Mouse (Mus musculus): Measurements from ENCODE around the gene Map4k5. TPM values are rescaled to one million over a fixed set of nuclear protein-coding genes. Genes with fewer than 3 reads are reported as not detected.

Map4k5 gene
- 39.7 TPM for polyA plus RNA-seq (2014; fragmentation: Illumina TruSeq; extraction: RNeasy Lipid Tissue Mini Kit (QIAGEN cat#74804); ENCODE audit: low read depth, low replicate concordance)

DNA sequence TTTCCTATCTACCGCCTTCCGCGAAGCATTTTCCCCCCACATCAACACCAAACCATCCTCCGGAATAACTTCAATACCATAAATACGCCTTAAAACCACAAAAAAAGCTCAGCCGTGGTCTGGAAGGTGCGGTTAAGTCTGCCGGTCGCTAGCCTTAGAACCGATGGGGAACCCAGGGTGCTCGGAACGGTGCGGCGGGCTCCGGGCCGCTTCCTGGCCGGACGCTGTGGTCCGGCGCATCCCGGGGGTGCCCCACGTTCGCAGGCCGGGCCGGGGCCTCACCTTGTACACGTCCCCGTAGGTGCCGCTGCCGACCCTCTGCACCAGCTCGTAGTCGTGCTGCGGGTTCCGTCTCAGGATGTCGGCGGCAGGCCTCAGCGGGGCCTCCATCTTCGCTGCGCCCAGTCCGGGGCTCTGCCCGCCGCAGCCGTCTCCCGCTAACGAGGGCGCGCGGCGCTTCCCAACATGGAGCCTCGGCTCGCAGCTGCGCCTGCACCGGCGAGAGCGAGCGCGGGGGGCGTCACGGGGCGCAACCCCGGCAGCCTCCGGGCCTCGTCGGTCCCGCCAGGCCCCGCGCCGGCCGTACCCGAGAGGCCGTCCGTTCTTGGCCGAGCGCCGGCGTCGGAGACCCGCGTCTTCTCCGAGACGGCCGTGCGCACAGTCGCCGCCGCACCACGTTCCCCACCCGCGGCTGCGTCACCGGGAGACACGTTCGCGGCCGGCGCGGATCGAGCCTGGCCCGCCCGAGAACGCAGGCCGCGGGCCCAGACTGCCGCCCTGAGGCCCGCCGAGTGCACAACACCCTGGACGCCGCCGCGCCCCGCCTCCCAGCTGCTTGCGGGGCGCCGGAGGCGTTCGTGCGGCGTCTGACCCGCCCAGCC, at the start of gene Map4k5, which contains the start of gene Atl1:
Gene Map4k5 (minus strand): TSS at position 830 of the 881 bp plus-strand sequence.
Gene Atl1 (plus strand): TSS at position 244 of the 881 bp plus-strand sequence.

DNA sequence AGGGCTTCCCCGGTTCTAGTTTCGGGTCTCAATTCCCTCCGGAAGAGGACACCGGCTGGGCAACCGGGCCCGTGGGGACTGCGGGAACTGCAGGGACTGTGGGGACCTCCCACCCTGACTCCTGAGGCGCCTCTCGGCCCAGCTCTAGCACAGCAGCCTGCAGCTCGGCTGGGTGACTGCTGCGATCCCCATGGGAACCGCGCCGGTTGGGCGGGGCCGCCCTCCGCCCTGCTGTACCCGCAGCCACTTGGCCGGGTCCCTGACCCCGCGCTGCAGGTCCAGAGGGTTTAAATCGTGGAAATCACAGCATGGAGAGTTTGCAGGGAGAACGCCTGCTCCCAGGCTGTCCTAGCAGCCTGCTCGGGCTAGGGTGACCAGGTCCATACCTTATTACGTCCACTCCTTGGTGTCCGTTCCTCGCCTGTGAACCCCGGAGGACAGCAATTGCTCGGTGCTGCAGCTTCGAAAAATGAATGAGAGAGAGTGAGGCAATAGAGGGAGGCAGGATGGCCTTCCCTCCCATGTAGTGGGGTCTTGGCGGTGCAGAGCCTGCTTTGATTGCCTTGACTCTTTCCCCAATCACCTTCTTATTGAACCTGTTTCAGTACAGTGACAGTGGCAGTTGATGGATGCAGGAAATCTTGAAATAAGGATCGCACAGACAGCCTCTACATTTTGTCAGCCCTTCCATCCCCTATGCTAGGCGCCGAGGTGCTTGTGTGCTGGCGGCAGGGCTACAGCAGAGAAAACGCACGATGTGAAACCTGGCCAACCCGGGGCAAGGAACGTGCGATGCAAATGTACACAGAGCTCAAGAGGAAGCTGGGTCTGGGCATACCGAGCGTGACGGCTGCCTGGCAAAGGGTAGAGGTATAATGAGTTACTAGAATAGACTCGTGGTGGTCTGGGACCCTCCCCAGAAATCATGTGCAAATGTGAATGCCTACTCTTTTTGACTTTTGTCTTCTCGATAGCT, 102.2 kb downstream of the Map4k5 start, which contains the start of gene Cdkl1:
Gene Cdkl1 (minus strand): TSS at position 738 of the 976 bp plus-strand sequence.

Other genes starting within 250 kb of the Map4k5 start
- 80.9 TPM for gene Sos2, start 211.3 kb downstream of the Map4k5 start, polyA plus RNA-seq (2014; fragmentation: Illumina TruSeq; extraction: RNeasy Lipid Tissue Mini Kit (QIAGEN cat#74804); ENCODE audit: low read depth, low replicate concordance)
- gene L2hgdh, start 168.3 kb downstream of the Map4k5 start, polyA plus RNA-seq (2014; fragmentation: Illumina TruSeq; extraction: RNeasy Lipid Tissue Mini Kit (QIAGEN cat#74804); ENCODE audit: low read depth, low replicate concordance): 106 TPM
- gene Atp5s, start 168.2 kb downstream of the Map4k5 start, polyA plus RNA-seq (2014; fragmentation: Illumina TruSeq; extraction: RNeasy Lipid Tissue Mini Kit (QIAGEN cat#74804); ENCODE audit: low read depth, low replicate concordance): 45.6 TPM
- 216 TPM for gene Cdkl1, start 101.9 kb downstream of the Map4k5 start, polyA plus RNA-seq (2014; fragmentation: Illumina TruSeq; extraction: RNeasy Lipid Tissue Mini Kit (QIAGEN cat#74804); ENCODE audit: low read depth, low replicate concordance)
- gene Atl1, start 586 bp downstream of the Map4k5 start, polyA plus RNA-seq (2014; fragmentation: Illumina TruSeq; extraction: RNeasy Lipid Tissue Mini Kit (QIAGEN cat#74804); ENCODE audit: low read depth, low replicate concordance): 3.5 TPM
- 83.1 TPM for gene Sav1, start 93.8 kb upstream of the Map4k5 start, polyA plus RNA-seq (2014; fragmentation: Illumina TruSeq; extraction: RNeasy Lipid Tissue Mini Kit (QIAGEN cat#74804); ENCODE audit: low read depth, low replicate concordance)
- 5.1 TPM for gene Nin, start 220.5 kb upstream of the Map4k5 start, polyA plus RNA-seq (2014; fragmentation: Illumina TruSeq; extraction: RNeasy Lipid Tissue Mini Kit (QIAGEN cat#74804); ENCODE audit: low read depth, low replicate concordance)

Data from kidney, adult 10 weeks (tissue).